Mouse (Mus musculus) midbrain, embryonic 15.5 days (tissue): ENCODE measurements around the gene Unc13d. TPM values are rescaled to one million over a fixed set of nuclear protein-coding genes. Genes with fewer than 3 reads are reported as not detected.

Experiments used
- ATAC-seq: fragments of 200-750 bp; cut with Nextera tagmentation; replicated peaks from 2 replicates; pipeline ENCODE4 v1.8.0; 2017; ENCODE audit warnings: moderate TSS enrichment
- H3K27ac ChIP-seq: fragments of 300-500 bp; sonication (generic); 2 replicates; pipeline ENCODE4 v1.5.1; 2015; ENCODE audit warnings: mild to moderate bottlenecking, inconsistent platforms
- H3K27me3 ChIP-seq: fragments of 300-500 bp; sonication (generic); replicated peaks from 2 replicates; pipeline ENCODE4 v1.6.1; 2015; ENCODE audit warnings: inconsistent platforms
- H3K36me3 ChIP-seq: fragments of 300-500 bp; sonication (generic); replicated peaks from 2 replicates; pipeline ENCODE4 v1.6.1; 2015; ENCODE audit warnings: inconsistent platforms
- H3K4me1 ChIP-seq: fragments of 300-500 bp; sonication (generic); 2 replicates; pipeline ENCODE4 v1.6.1; 2015; ENCODE audit warnings: inconsistent platforms
- H3K4me2 ChIP-seq: fragments of 300-500 bp; sonication (generic); 2 replicates; pipeline ENCODE4 v1.6.1; 2015; ENCODE audit warnings: inconsistent platforms, mild to moderate bottlenecking, moderate library complexity
- H3K4me3 ChIP-seq: fragments of 300-500 bp; sonication (generic); 2 replicates; pipeline ENCODE4 v1.5.1; 2015; ENCODE audit warnings: mild to moderate bottlenecking, inconsistent platforms
- H3K9ac ChIP-seq: fragments of 300-500 bp; sonication (generic); 2 replicates; pipeline ENCODE4 v1.6.1; 2015; ENCODE audit warnings: mild to moderate bottlenecking, inconsistent platforms
- H3K9me3 ChIP-seq: fragments of 300-500 bp; sonication (generic); 2 replicates; pipeline ENCODE4 v1.6.1; 2016; ENCODE audit warnings: inconsistent platforms
- WGBS: fragments of 180-500 bp; shearing (Covaris S2); methylation state at CpG from one replicate; pipeline ENCODE4 v1.1.7; 2015; ENCODE audit warnings: mixed read lengths; 5-methylcytosine and 5-hydroxymethylcytosine counted together
- polyA plus RNA-seq: library from polyadenylated mRNA; unstranded; fragments of >200 nt; fragmentation: Nextera tagmentation; extraction: Ambion mirVana; gene quantifications from 2 replicates; pipeline ENCODE4 v1.2.1, GENCODE M21; 2015

Gene Unc13d
- polyA plus RNA-seq, 1 experiment from 2014 or later = 0.70 TPM

- WGBS = 80% methylated on average over 3 of the region's 3 CpGs
- no peak overlapping the region for H3K9ac ChIP-seq
These were observed 5.2 kb downstream of the Unc13d start for GRCm38 (mm10) chr11:116072608-116073007.

GRCm38 (mm10) chr11:116071510-116071909 lies 6.3 kb downstream of the Unc13d start:
- H3K4me3 ChIP-seq = no peak overlapping the region
- no peaks in the 10 kb centered on the region for H3K4me1 ChIP-seq
- no peaks in the 10 kb centered on the region for H3K9me3 ChIP-seq
- H3K4me2 ChIP-seq = no peak overlapping the region
- H3K36me3 ChIP-seq = no peaks in the 10 kb centered on the region
- no peak for ATAC-seq
- no peaks in the 10 kb centered on the region for H3K27me3 ChIP-seq
- WGBS = 66% methylated on average over 5 of the region's 5 CpGs
- H3K27ac ChIP-seq = no peak overlapping the region
- no peak overlapping the region for H3K9ac ChIP-seq

More at GRCm38 (mm10) chr11:116072608-116073007, 5.2 kb downstream of the Unc13d start:
- no peaks in the 10 kb centered on the region for H3K36me3 ChIP-seq
- no peak overlapping the region for H3K4me2 ChIP-seq
- H3K27me3 ChIP-seq = no peaks in the 10 kb centered on the region
- H3K4me3 ChIP-seq = no peak overlapping the region
- no peaks in the 10 kb centered on the region for H3K4me1 ChIP-seq
- H3K9me3 ChIP-seq = no peaks in the 10 kb centered on the region
- no peak overlapping the region for H3K27ac ChIP-seq
- no peak for ATAC-seq

GRCm38 (mm10) chr11:116065345-116065744 lies 12.4 kb downstream of the Unc13d start:
- peaks cover 4% of the 10 kb centered on the region; the same call in 1 of the 2 replicates for H3K36me3 ChIP-seq
- ATAC-seq = no peak
- 89% methylated on average over 12 of the region's 12 CpGs for WGBS

GRCm38 (mm10) chr11:116064187-116064867 lies 13.4 kb downstream of the Unc13d start:
- 62% methylated on average over 23 of the region's 23 CpGs for WGBS
- no peak overlapping the region for H3K27ac ChIP-seq
- no peak overlapping the region for H3K9ac ChIP-seq
- no peak overlapping the region for H3K4me2 ChIP-seq
- peaks cover 13% of the 10 kb centered on the region for H3K36me3 ChIP-seq
- no peak overlapping the region for H3K4me3 ChIP-seq
- no peaks in the 10 kb centered on the region for H3K9me3 ChIP-seq
- ATAC-seq = no peak
- H3K27me3 ChIP-seq = no peaks in the 10 kb centered on the region
- no peaks in the 10 kb centered on the region for H3K4me1 ChIP-seq

More at GRCm38 (mm10) chr11:116065345-116065744, 12.4 kb downstream of the Unc13d start:
- H3K27me3 ChIP-seq = no peaks in the 10 kb centered on the region
- no peak overlapping the region for H3K9ac ChIP-seq
- no peaks in the 10 kb centered on the region for H3K4me1 ChIP-seq
- no peak overlapping the region for H3K27ac ChIP-seq
- H3K4me2 ChIP-seq = no peak overlapping the region
- no peaks in the 10 kb centered on the region for H3K9me3 ChIP-seq
- H3K4me3 ChIP-seq = no peak overlapping the region

GRCm38 (mm10) chr11:116063562-116063961 lies 14.2 kb downstream of the Unc13d start:
- Histone ChIP-seq H3K9me3 (no peaks in the 10 kb centered on the region), H3K27ac (no peak overlapping the region), H3K4me1 (no peaks in the 10 kb centered on the region), H3K27me3 (no peaks in the 10 kb centered on the region), H3K9ac (no peak overlapping the region), H3K4me3 (no peak overlapping the region), H3K36me3 (peaks cover 16% of the 10 kb centered on the region), H3K4me2 (no peak overlapping the region)
- 57% methylated on average over 13 of the region's 13 CpGs for WGBS
- ATAC-seq = no peak

- 49% methylated on average over 8 of the region's 8 CpGs for WGBS
- Histone ChIP-seq H3K27me3 (no peaks in the 10 kb centered on the region), H3K27ac (no peak overlapping the region), H3K4me3 (no peak overlapping the region), H3K4me1 (no peaks in the 10 kb centered on the region), H3K9ac (no peak overlapping the region), H3K4me2 (no peak overlapping the region), H3K9me3 (no peaks in the 10 kb centered on the region), H3K36me3 (peaks cover 24% of the 10 kb centered on the region)
- no peak for ATAC-seq
These were observed 15.2 kb downstream of the Unc13d start for GRCm38 (mm10) chr11:116062521-116062920.

- Histone ChIP-seq H3K9me3 (no peaks in the 10 kb centered on the region), H3K4me1 (no peaks in the 10 kb centered on the region), H3K27me3 (no peaks in the 10 kb centered on the region), H3K4me3 (no peak overlapping the region), H3K27ac (no peak overlapping the region), H3K9ac (no peak overlapping the region), H3K4me2 (no peak overlapping the region), H3K36me3 (peaks cover 31% of the 10 kb centered on the region)
- ATAC-seq = no peak; the same call in 1 of the 2 replicates
- WGBS = 93% methylated on average over 13 of the region's 13 CpGs
These were observed 15.9 kb downstream of the Unc13d start for GRCm38 (mm10) chr11:116061641-116062415.

GRCm38 (mm10) chr11:116060596-116060995 lies 17.2 kb downstream of the Unc13d start:
- Histone ChIP-seq H3K9me3 (no peaks in the 10 kb centered on the region), H3K4me3 (no peak overlapping the region), H3K27ac (no peak overlapping the region), H3K4me1 (no peaks in the 10 kb centered on the region), H3K4me2 (no peak overlapping the region), H3K9ac (no peak overlapping the region), H3K27me3 (no peaks in the 10 kb centered on the region), H3K36me3 (peaks cover 39% of the 10 kb centered on the region)
- WGBS = 93% methylated on average over 9 of the region's 9 CpGs
- no peak for ATAC-seq

GRCm38 (mm10) chr11:116059691-116060025 lies 18.1 kb downstream of the Unc13d start:
- no peak for ATAC-seq
- no peaks in the 10 kb centered on the region for H3K27me3 ChIP-seq
- no peak overlapping the region for H3K4me2 ChIP-seq
- no peaks in the 10 kb centered on the region for H3K9me3 ChIP-seq
- no peak overlapping the region for H3K27ac ChIP-seq
- H3K36me3 ChIP-seq = peaks cover 48% of the 10 kb centered on the region
- H3K4me1 ChIP-seq = no peaks in the 10 kb centered on the region
- no peak overlapping the region for H3K4me3 ChIP-seq
- no peak overlapping the region for H3K9ac ChIP-seq
- 95% methylated on average over 11 of the region's 11 CpGs for WGBS

GRCm38 (mm10) chr11:116058868-116059690 lies 18.7 kb downstream of the Unc13d start:
- Histone ChIP-seq H3K27ac (no peak overlapping the region), H3K9me3 (no peaks in the 10 kb centered on the region), H3K27me3 (no peaks in the 10 kb centered on the region), H3K4me2 (no peak overlapping the region), H3K4me1 (no peaks in the 10 kb centered on the region), H3K9ac (no peak overlapping the region), H3K4me3 (no peak overlapping the region), H3K36me3 (peaks cover 53% of the 10 kb centered on the region)
- ATAC-seq = no peak
- WGBS = 93% methylated on average over 17 of the region's 17 CpGs

GRCm38 (mm10) chr11:116058022-116058614 lies 19.6 kb downstream of the Unc13d start:
- H3K36me3 ChIP-seq = peaks cover 58% of the 10 kb centered on the region
- no peaks in the 10 kb centered on the region for H3K27me3 ChIP-seq
- H3K9me3 ChIP-seq = no peaks in the 10 kb centered on the region
- no peak overlapping the region for H3K4me2 ChIP-seq
- no peaks in the 10 kb centered on the region for H3K4me1 ChIP-seq
- 86% methylated on average over 12 of the region's 12 CpGs for WGBS
- ATAC-seq = no peak
- H3K9ac ChIP-seq = no peak overlapping the region
- no peak overlapping the region for H3K27ac ChIP-seq
- H3K4me3 ChIP-seq = no peak overlapping the region
